Mouse (Mus musculus) MEL (cell line): ENCODE measurements around the gene Esrrb. TPM values are rescaled to one million over a fixed set of nuclear protein-coding genes. Genes with fewer than 3 reads are reported as not detected.

Experiments used
- DNase-seq: peaks from one replicate; pipeline ENCODE4 v3.0.0; 2011; ENCODE audit warnings: low read depth, low spot score
- H3K27ac ChIP-seq: 2 replicates; pipeline ENCODE4 v1.5.1; 2012; ENCODE audit warnings: low read depth, mild to moderate bottlenecking, control low read depth, low read length, moderate library complexity; ENCODE audit not compliant: control insufficient read depth
- H3K27me3 ChIP-seq, 2 experiments: fragments of 150-350 bp in 1 of 2; sonication (generic) in 1 of 2; 2 replicates each; pipeline ENCODE4 v1.6.1; 2012; ENCODE audit warnings: low read length in 2 of 2, mild to moderate bottlenecking in 2 of 2, improper control_type of control experiment in 1 of 2, moderate library complexity in 1 of 2; ENCODE audit not compliant: insufficient read depth in 2 of 2, control insufficient read depth in 1 of 2
- H3K36me3 ChIP-seq, 2 experiments: 2 replicates each; pipeline ENCODE4 v1.6.1; 2012 to 2014; ENCODE audit warnings: low read length in 2 of 2, improper control_type of control experiment in 1 of 2, inconsistent platforms in 1 of 2, mild to moderate bottlenecking in 1 of 2; ENCODE audit not compliant: insufficient read depth in 2 of 2, control insufficient read depth in 1 of 2
- H3K4me1 ChIP-seq, 2 experiments: fragments of 150-350 bp in 1 of 2; sonication (generic) in 1 of 2; 2 replicates each; pipeline ENCODE4 v1.6.1; 2012; ENCODE audit warnings: low read length in 2 of 2, improper control_type of control experiment in 1 of 2, mild to moderate bottlenecking in 1 of 2; ENCODE audit not compliant: insufficient read depth in 2 of 2, control insufficient read depth in 1 of 2
- H3K4me3 ChIP-seq, 2 experiments: fragments of 150-350 bp in 1 of 2; sonication (generic) in 1 of 2; 2 replicates each; pipeline ENCODE4 v1.5.1; 2012; ENCODE audit warnings: low read depth in 2 of 2, low read length in 2 of 2, mild to moderate bottlenecking in 2 of 2, moderate library complexity in 2 of 2, control low read depth in 1 of 2, improper control_type of control experiment in 1 of 2; ENCODE audit not compliant: control insufficient read depth in 1 of 2, insufficient read depth in 1 of 2
- H3K79me2 ChIP-seq: 2 replicates; pipeline ENCODE4 v1.6.1; 2012; ENCODE audit warnings: mild to moderate bottlenecking, low read length, moderate library complexity; ENCODE audit not compliant: control insufficient read depth, poor library complexity, insufficient read depth
- H3K9ac ChIP-seq: 2 replicates; pipeline ENCODE4 v1.6.1; 2012; ENCODE audit warnings: low read depth, mild to moderate bottlenecking, control low read depth, low read length, moderate library complexity; ENCODE audit not compliant: control insufficient read depth, poor library complexity, severe bottlenecking
- H3K9me3 ChIP-seq: fragments of 150-350 bp; sonication (generic); replicated peaks from 2 replicates; pipeline ENCODE4 v1.6.1; 2012; ENCODE audit warnings: mild to moderate bottlenecking, low read length, improper control_type of control experiment, moderate library complexity; ENCODE audit not compliant: insufficient read depth
- BHLHE40 ChIP-seq: IDR thresholded peaks from 2 replicates; pipeline ENCODE4 v1.6.1; 2012; ENCODE audit warnings: low read depth, mild to moderate bottlenecking, inconsistent platforms, low read length, improper control_type of control experiment, borderline replicate concordance
- CTCF ChIP-seq, 3 experiments: IDR thresholded peaks in 2 of 3; conservative IDR thresholded peaks in 1 of 3; 2 replicates each; pipeline ENCODE4 v1.5.1; 2011 to 2012; ENCODE audit warnings: low read length in 3 of 3, low read depth in 2 of 3, mild to moderate bottlenecking in 2 of 3, improper control_type of control experiment in 1 of 3, inconsistent platforms in 1 of 3, mixed read lengths in 1 of 3, moderate library complexity in 1 of 3; ENCODE audit not compliant: control insufficient read depth in 1 of 3, insufficient read depth in 1 of 3, poor library complexity in 1 of 3, severe bottlenecking in 1 of 3
- EP300 ChIP-seq, 2 experiments: IDR thresholded peaks; 2 replicates each; pipeline ENCODE4 v1.6.1; 2011; ENCODE audit warnings: improper control_type of control experiment in 2 of 2, low read length in 2 of 2, low read depth in 1 of 2, mild to moderate bottlenecking in 1 of 2
- ETS1 ChIP-seq: IDR thresholded peaks from 2 replicates; pipeline ENCODE4 v1.6.1; 2012; ENCODE audit warnings: low read depth, mild to moderate bottlenecking, inconsistent platforms, low read length, improper control_type of control experiment, moderate library complexity
- GATA1 ChIP-seq: IDR thresholded peaks from 2 replicates; pipeline ENCODE4 v1.6.1; 2011; ENCODE audit warnings: low read depth, low read length, improper control_type of control experiment
- HCFC1 ChIP-seq: IDR thresholded peaks from 2 replicates; pipeline ENCODE4 v1.6.1; 2012; ENCODE audit warnings: low read depth, mild to moderate bottlenecking, inconsistent platforms, low read length, improper control_type of control experiment, moderate library complexity
- JUND ChIP-seq: IDR thresholded peaks from 2 replicates; pipeline ENCODE4 v1.6.1; 2011; ENCODE audit warnings: low read depth, mild to moderate bottlenecking, improper control_type of control experiment, low read length
- KAT2A ChIP-seq: conservative IDR thresholded peaks from 2 replicates; pipeline ENCODE4 v1.6.1; 2012; ENCODE audit warnings: low read depth, low read length, improper control_type of control experiment, inconsistent platforms
- MAZ ChIP-seq: IDR thresholded peaks from 2 replicates; pipeline ENCODE4 v1.6.1; 2012; ENCODE audit warnings: low read depth, mild to moderate bottlenecking, inconsistent platforms, low read length, improper control_type of control experiment
- MEF2A ChIP-seq: IDR thresholded peaks from 2 replicates; pipeline ENCODE4 v1.6.1; 2014; ENCODE audit warnings: low read depth, mild to moderate bottlenecking, inconsistent platforms, low read length, improper control_type of control experiment; ENCODE audit not compliant: poor library complexity, insufficient replicate concordance, severe bottlenecking; ENCODE audit errors: extremely low read depth
- NELFE ChIP-seq: IDR thresholded peaks from 2 replicates; pipeline ENCODE4 v1.6.1; 2011; ENCODE audit warnings: low read depth, low read length, improper control_type of control experiment
- POLR2A ChIP-seq, 2 experiments: IDR thresholded peaks; 2 replicates each; pipeline ENCODE4 v1.6.1; 2011 to 2012; ENCODE audit warnings: low read length in 2 of 2, mild to moderate bottlenecking in 2 of 2, control low read depth in 1 of 2, improper control_type of control experiment in 1 of 2, low read depth in 1 of 2, moderate library complexity in 1 of 2; ENCODE audit not compliant: control insufficient read depth in 1 of 2, insufficient read depth in 1 of 2, poor library complexity in 1 of 2
- POLR2AphosphoS2 ChIP-seq: IDR thresholded peaks from 2 replicates; pipeline ENCODE4 v1.6.1; 2011; ENCODE audit warnings: low read length, improper control_type of control experiment
- RCOR1 ChIP-seq: IDR thresholded peaks from 2 replicates; pipeline ENCODE4 v1.6.1; 2012; ENCODE audit warnings: low read depth, mild to moderate bottlenecking, inconsistent platforms, low read length, improper control_type of control experiment
- SIN3A ChIP-seq: IDR thresholded peaks from 2 replicates; pipeline ENCODE4 v1.6.1; 2012; ENCODE audit warnings: low read length, improper control_type of control experiment, inconsistent platforms
- TCF12 ChIP-seq: IDR thresholded peaks from 2 replicates; pipeline ENCODE4 v1.6.1; 2014; ENCODE audit warnings: low read depth, mild to moderate bottlenecking, inconsistent platforms, low read length, improper control_type of control experiment, moderate library complexity
- USF2 ChIP-seq, 2 experiments: IDR thresholded peaks; 2 replicates each; pipeline ENCODE4 v1.6.1; 2011 to 2012; ENCODE audit warnings: improper control_type of control experiment in 2 of 2, low read length in 2 of 2, borderline replicate concordance in 1 of 2, inconsistent platforms in 1 of 2, low read depth in 1 of 2, mild to moderate bottlenecking in 1 of 2; ENCODE audit not compliant: insufficient read depth in 1 of 2
- ZMIZ1 ChIP-seq: IDR thresholded peaks from 2 replicates; pipeline ENCODE4 v1.6.1; 2012; ENCODE audit warnings: low read depth, mild to moderate bottlenecking, inconsistent platforms, low read length, improper control_type of control experiment, moderate library complexity
- ZNF384 ChIP-seq: IDR thresholded peaks from 2 replicates; pipeline ENCODE4 v1.6.1; 2012; ENCODE audit warnings: low read depth, mild to moderate bottlenecking, inconsistent platforms, low read length, improper control_type of control experiment
- polyA plus RNA-seq, 2 experiments: library from polyadenylated mRNA; stranded (reverse) in 1 of 2; unstranded in 1 of 2; fragments of >175 nt in 1 of 2; fragments of >200 nt in 1 of 2; gene quantifications; 2 replicates each; pipeline versions ENCODE4 v1.2.1 to v1.2.4; 2012; ENCODE audit warnings: low replicate concordance in 2 of 2, low read depth in 1 of 2; ENCODE audit not compliant: insufficient read length in 2 of 2, insufficient read depth in 1 of 2, missing spikeins in 1 of 2
- total RNA-seq: library from RNA; depleted of rRNA; stranded (reverse); fragments of 300-350 nt; gene quantifications from 2 replicates; pipeline ENCODE4 v1.2.3, GENCODE M21; 2012

The Esrrb gene
- total and polyA plus RNA-seq, 3 experiments = not detected

- no peak for TF ChIP-seq ZMIZ1
- no peak for TF ChIP-seq HCFC1
- TF ChIP-seq EP300 (IDR thresholded peaks at IDR 0.05; ENCODE audit: low read depth in 1 of 2, low read length in 2 of 2) = no peak
- H3K79me2 ChIP-seq = no peaks in the 10 kb centered on the region
- H3K4me1 ChIP-seq = no peaks in the 10 kb centered on the region
- H3K4me3 ChIP-seq = no peak overlapping the region
- H3K9me3 ChIP-seq = no peaks in the 10 kb centered on the region
- no peak for DNase-seq
- H3K9ac ChIP-seq = no peak overlapping the region
- no peak overlapping the region for H3K27ac ChIP-seq
- no peaks in the 10 kb centered on the region for H3K27me3 ChIP-seq
- no peaks in the 10 kb centered on the region for H3K36me3 ChIP-seq
These were observed 37.8 kb downstream of the Esrrb start for GRCm38 (mm10) chr12:86398762-86399161.

GRCm38 (mm10) chr12:86402718-86403117 is 41.8 kb downstream of the Esrrb start:
- no peaks in the 10 kb centered on the region for H3K9me3 ChIP-seq
- DNase-seq = no peak
- H3K27me3 ChIP-seq = no peaks in the 10 kb centered on the region
- H3K4me3 ChIP-seq = no peak overlapping the region
- 0 out of 6 replicates have a peak, but pooled peaks of 1 of the 3 experiments have one; percentile 10 for TF ChIP-seq CTCF (IDR thresholded peaks at IDR 0.05 in 2 of 3, conservative IDR thresholded peaks at IDR 0.05 in 1 of 3; ENCODE audit: control insufficient read depth in 1 of 3, insufficient read depth in 1 of 3, low read depth in 2 of 3, low read length in 3 of 3, poor library complexity in 1 of 3, severe bottlenecking in 1 of 3)
- TF ChIP-seq POLR2AphosphoS2 = no peak
- no peaks in the 10 kb centered on the region for H3K4me1 ChIP-seq
- H3K36me3 ChIP-seq = no peaks in the 10 kb centered on the region
- H3K9ac ChIP-seq = no peak overlapping the region
- no peaks in the 10 kb centered on the region for H3K79me2 ChIP-seq
- no peak overlapping the region for H3K27ac ChIP-seq

GRCm38 (mm10) chr12:86421490-86421904 is 60.6 kb downstream of the Esrrb start:
- no peak for DNase-seq
- Histone ChIP-seq H3K4me3 (no peak overlapping the region), H3K36me3 (no peaks in the 10 kb centered on the region), H3K9ac (no peak overlapping the region), H3K27me3 (no peaks in the 10 kb centered on the region), H3K79me2 (no peaks in the 10 kb centered on the region), H3K4me1 (no peaks in the 10 kb centered on the region), H3K9me3 (no peaks in the 10 kb centered on the region), H3K27ac (no peak overlapping the region)
- TF ChIP-seq USF2 (IDR thresholded peaks at IDR 0.05; ENCODE audit: borderline replicate concordance in 1 of 2, insufficient read depth in 1 of 2, low read depth in 1 of 2, low read length in 2 of 2) = no peak
- TF ChIP-seq ZNF384 = no peak
- no peak for TF ChIP-seq ETS1
- TF ChIP-seq NELFE = no peak
- TF ChIP-seq BHLHE40 = no peak
- TF ChIP-seq POLR2A (IDR thresholded peaks at IDR 0.05; ENCODE audit: control insufficient read depth in 1 of 2, insufficient read depth in 1 of 2, low read depth in 1 of 2, low read length in 2 of 2, poor library complexity in 1 of 2) = no peak
- TF ChIP-seq KAT2A = no peak
- no peak for TF ChIP-seq MEF2A
- no peak for TF ChIP-seq MAZ
- no peak for TF ChIP-seq RCOR1
- TF ChIP-seq SIN3A = no peak
- no peak for TF ChIP-seq HCFC1
- no peak for TF ChIP-seq GATA1
- TF ChIP-seq TCF12 = no peak
- TF ChIP-seq JUND = no peak
